Mouse (Mus musculus) gastrocnemius, adult 2 months (tissue): ENCODE measurements around the gene Bin2. TPM values are rescaled to one million over a fixed set of nuclear protein-coding genes. Genes with fewer than 3 reads are reported as not detected.
A peak's percentile ranks its signal among the peaks of the same experiment; 100 is the strongest.

ENCODE experiments used
- DNase-seq: peaks from one replicate; pipeline ENCODE4 v3.0.0; 2022
- H3K27ac ChIP-seq: fragments of 200-600 bp; 2 replicates; pipeline ENCODE4 v1.8.1; 2022; ENCODE audit warnings: mild to moderate bottlenecking
- H3K4me3 ChIP-seq: fragments of 200-600 bp; 2 replicates; pipeline ENCODE4 v1.8.1; 2022; ENCODE audit warnings: mild to moderate bottlenecking, moderate library complexity
- CTCF ChIP-seq: fragments of 200-600 bp; IDR thresholded peaks from 2 replicates; pipeline ENCODE4 v1.8.1; 2022; ENCODE audit warnings: antibody characterized with exemption, mild to moderate bottlenecking, moderate library complexity
- intact Hi-C: fragments of 180-260 bp; cut with DNase I; formaldehyde crosslinking; loops from one replicate; pipeline ENCODE4 v1.15.1; 2025
- total RNA-seq, 2 experiments: library from RNA; stranded (reverse); gene quantifications; 2 replicates each; pipeline ENCODE4 v1.2.3; 2021

The Bin2 gene
- total RNA-seq, 2 experiments from 2014 or later: 0.69 TPM; not detected in 1

DNA sequence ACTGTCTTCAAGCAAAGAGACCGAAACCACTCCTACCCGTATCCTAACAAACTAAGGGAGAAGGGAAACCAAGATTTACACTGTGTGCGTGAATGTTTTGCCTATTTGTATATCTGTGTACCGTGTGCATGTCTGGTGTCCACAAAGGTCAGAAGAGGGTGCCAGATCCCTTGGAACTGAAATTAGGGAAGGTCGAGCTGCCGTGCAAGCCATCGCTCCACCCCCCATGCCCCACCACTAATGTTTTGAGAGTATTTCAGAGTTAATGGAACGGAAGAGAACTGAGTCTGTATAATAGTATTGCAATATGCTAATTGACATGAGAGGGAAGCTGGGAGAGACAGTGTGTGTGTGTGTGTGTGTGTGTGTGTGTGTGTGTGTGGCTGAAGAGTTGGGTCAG, 8.3 kb upstream of the Bin2 start:
- no peak for TF ChIP-seq CTCF
- Histone ChIP-seq H3K4me3 (no peak overlapping the region), H3K27ac (no peak overlapping the region)
- intact Hi-C loops: no loop called here
- no peak for DNase-seq

DNA sequence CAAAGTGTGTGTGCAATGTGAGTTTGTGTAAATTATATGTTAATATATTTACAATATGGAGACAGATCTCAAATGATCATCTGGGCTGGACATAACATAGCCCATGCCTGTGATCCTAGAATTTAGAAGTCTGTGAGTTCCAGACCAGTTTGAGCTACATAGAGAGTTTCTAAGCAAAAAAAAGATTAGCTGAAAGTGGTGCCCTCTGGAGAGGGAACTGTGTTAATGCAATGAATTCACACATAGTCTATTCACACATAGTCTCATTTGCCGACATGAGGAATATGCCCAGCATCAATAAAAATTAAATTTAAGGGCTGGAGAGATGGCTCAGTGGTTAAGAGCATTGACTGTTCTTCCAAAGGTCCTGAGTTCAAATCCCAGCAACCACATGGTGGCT, 7.2 kb upstream of the Bin2 start:
- DNase-seq: no peak
- intact Hi-C loops: no loop called here
- no peak overlapping the region for H3K4me3 ChIP-seq
- peak; percentile 14; the same call in 1 of the 2 replicates for TF ChIP-seq CTCF
- no peak overlapping the region for H3K27ac ChIP-seq

DNA sequence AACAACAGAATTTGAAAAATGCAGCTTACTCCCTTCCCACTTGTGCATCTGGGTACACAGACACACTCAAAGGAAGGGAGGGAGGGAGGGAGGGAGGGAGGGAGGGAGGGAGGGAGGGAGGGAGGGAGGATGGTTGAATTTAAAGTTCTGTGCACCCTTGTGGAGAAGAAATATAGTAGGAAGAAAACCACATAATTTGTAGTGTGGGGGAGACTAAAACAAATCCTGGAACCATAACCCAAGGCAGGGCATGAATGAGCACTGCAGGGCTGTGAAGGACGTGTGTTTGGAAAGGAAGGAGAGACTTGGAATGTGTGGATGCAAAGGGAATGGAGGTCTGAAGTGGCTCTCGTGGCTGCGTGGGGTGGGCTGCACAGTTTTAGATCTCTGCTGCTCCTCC, 6.1 kb upstream of the Bin2 start:
- no peak overlapping the region for H3K27ac ChIP-seq
- intact Hi-C loops: no loop called here
- no peak for DNase-seq
- no peak overlapping the region for H3K4me3 ChIP-seq
- no peak for TF ChIP-seq CTCF

DNA sequence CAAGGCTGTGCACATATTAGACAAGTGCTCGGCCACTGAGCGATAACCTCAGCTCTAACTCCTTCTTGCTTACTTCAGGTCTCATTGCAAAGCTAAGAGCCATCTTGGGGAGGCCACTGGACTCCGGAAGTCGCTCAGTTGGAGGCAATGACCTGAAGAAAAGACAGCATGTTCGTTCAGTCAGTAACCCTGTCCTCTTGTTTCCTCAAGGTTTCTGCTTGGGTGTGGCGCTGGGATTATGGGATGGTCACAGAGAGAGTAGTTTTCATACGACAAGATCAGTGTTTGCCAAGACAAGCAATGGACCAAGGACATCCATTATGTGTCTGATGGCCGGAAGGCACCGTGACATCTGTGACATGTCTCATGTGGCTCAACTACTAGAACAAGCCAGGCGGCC, 5.2 kb upstream of the Bin2 start:
- DNase-seq: no peak
- no peak for TF ChIP-seq CTCF
- Histone ChIP-seq H3K27ac (peak overlapping the region; percentile 58; the same call in 1 of the 2 replicates), H3K4me3 (no peak overlapping the region)
- intact Hi-C loops: no loop called here

DNA sequence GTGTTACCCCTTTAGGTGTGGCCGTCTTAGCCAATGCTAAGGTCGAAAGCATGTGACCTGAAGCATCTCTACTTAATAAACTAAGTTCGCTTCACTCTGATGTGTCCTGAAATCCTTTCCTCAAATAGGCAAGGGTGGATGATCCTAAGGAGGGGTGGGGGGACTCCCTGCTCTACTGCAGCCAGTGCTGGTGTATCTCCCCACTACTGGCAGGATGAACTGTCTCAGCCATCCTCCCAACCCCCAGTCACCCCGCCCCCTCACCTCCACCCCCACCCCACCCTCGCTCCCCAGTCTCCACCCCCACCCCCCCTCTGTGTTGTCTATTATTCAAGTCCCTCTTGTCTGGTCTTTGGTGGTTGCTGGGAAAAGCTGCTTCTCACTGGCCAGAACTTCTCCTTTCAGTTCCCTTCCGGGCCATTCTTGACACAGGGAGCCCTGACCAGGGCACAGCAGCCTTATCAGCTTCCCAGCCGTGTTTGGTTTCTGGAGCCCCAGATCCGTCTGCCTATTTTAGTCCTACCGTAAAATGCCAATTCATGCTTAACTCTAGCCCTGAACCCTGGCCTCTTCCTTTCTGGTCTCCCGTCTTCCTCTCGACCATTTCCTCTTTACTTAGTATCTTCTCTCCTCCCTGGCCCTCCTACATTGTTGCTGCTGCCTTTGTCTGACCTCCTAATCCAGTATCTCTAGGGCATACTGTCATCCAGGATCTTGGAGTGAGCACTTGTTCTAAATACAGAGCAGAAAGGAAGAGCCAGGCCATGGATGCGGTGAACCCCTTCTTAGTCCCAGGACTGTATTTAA, 4.4 kb upstream of the Bin2 start:
- DNase-seq: no peak
- intact Hi-C loops: no loop called here
- TF ChIP-seq CTCF: no peak
- Histone ChIP-seq H3K27ac (peak overlapping the region; percentile 58), H3K4me3 (no peak overlapping the region)

DNA sequence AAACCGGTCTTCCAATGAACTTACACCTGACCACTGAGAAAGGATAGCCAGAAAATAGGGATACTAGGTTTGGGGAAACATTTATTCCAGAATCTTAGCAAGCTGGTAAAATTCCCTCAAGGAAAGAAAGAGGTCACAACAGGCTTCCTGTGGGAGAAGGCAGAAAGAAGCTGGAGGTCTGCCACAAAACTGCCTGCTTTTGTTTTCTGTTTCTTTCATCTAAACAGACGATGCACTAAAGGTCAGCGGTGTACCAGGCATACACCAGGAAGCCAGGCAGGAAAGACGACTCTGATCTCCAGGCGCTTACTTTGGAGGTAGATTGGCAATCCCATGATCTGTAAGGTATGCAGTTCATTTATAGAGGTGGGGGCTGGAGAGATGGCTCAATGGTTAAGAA, 1.5 kb upstream of the Bin2 start:
- TF ChIP-seq CTCF: no peak

DNA sequence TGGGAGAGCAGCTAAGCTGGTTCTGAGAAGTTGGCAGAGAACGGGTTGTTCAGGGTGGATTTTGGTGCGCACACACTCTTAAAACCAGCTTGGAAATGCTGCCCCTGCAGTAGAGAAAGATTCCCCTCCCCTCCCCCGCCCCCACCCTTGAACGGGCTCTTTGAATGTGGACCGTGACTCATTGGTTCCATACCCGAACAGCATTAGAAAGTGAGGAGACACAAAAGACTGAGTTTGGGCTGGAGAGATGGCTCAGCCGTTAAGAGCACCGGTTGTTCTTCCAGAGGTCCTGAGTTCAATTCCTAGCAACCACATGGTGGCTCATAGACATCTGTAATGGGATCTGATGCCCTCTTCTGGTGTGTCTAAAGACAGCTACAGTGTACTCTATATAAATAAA, 651 bp upstream of the Bin2 start:
- Histone ChIP-seq H3K27ac (no peak overlapping the region), H3K4me3 (no peak overlapping the region)
- TF ChIP-seq CTCF: no peak
- DNase-seq: no peak
- intact Hi-C loops: no loop called here

More for the DNA sequence above, 1.5 kb upstream of the Bin2 start:
- intact Hi-C loops: no loop called here
- H3K27ac ChIP-seq: no peak overlapping the region
- no peak for DNase-seq
- H3K4me3 ChIP-seq: no peak overlapping the region

DNA sequence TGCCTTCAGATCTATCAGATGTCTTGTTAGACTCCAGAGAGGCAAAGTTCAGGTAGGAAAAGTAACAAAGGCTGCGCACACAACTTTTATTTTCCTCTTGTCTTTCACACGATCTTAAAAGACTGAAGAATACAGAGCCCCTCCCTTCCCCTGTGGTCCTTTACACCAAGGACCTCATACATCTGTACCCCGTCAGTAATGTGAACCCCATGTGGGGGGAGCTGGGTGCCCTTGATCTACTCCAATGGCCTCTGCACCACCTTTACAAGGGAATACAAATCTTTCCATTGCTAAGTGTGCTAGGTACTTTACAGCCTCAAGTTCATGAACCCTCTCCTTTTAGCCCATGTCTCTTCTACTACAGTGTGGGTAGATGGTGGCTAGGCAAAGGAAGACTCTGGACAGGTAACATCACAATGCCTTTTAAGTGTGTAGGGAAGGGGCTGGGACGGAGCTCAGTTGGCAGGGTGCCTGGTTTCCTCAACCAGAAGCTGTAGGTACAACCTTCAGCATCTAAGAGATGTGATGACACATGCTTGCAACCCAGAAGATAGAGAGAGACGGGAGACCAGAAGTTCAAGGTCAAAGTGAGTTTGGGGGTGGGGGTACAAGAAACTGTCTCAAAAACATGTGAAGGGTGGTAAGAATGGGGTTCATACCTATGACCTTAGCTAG, 1.3 kb downstream of the Bin2 start:
- intact Hi-C loops: no loop called here
- no peak for DNase-seq
- Histone ChIP-seq H3K27ac (no peak overlapping the region), H3K4me3 (no peak overlapping the region)
- TF ChIP-seq CTCF: no peak

DNA sequence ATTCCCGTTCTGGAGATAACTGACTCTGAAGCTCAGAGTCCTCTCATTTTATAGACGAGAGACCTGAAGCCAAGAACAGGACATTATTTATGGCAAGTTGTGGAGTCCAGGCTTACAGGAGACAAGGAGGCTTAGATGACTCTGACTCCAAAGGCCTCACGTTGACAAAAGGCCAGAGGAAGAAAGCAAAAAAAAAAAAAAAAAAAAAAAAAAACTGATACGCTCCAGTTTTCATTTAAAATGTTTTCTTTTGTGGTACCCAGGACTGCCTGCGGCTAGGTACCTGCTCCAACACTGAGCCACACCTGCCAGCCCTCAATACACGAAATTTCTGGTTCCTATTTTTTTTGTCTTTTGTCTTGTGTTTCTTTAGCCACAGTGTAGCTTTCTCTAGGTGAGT, 1.9 kb downstream of the Bin2 start:
- no peak for DNase-seq
- TF ChIP-seq CTCF: no peak
- Histone ChIP-seq H3K27ac (no peak overlapping the region), H3K4me3 (no peak overlapping the region)
- intact Hi-C loops: no loop called here

DNA sequence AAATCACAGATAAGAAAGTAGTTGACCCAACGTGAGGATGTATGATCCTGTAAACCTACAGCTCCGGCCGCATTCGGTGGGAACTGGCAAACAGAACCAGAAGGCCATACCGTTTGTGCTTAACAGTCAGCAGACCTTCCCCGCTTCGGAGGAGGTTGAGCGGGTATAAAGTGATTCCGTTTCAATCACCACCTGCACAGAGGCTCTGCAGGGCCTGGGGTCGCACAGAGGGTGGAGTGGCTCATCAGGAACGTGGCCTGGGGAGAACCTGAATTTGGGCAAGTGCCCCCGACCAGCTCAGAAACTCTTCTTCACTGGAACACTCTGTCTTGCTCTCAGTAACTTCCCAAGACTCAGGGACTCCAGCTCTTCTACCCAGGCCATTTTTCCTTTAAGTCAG, 2.5 kb downstream of the Bin2 start:
- H3K27ac ChIP-seq: no peak overlapping the region
- DNase-seq: no peak
- no peak overlapping the region for H3K4me3 ChIP-seq
- intact Hi-C loops: no loop called here
- TF ChIP-seq CTCF: no peak

DNA sequence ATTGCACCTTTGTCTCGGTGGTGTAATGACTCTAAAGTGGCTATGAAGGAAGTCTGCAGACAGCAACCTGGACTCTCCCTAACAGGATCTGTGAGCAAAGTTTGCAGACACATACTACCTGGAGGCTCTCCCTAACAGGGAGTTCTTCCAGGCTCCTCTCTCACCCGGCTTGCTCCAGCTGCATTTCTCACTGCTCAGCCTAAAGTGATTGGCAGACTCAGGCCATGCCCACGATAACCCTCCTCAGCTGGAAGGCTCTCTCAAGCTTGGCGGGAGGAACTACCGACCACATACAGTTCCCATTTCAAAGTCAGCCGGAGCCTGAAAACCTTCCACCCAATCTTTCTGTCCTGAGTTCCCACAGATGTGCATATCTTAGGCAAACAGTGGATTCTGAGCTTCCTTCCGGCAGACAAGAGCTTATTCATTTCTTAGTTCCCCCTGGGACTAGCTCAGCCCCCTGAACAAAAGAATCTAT, 3.1 kb downstream of the Bin2 start:
- Histone ChIP-seq H3K27ac (0 out of 2 replicates have a peak overlapping the region, but pooled peaks have one; percentile 20), H3K4me3 (no peak overlapping the region)
- TF ChIP-seq CTCF: no peak
- intact Hi-C loops: no loop called here
- DNase-seq: peak; percentile 31

DNA sequence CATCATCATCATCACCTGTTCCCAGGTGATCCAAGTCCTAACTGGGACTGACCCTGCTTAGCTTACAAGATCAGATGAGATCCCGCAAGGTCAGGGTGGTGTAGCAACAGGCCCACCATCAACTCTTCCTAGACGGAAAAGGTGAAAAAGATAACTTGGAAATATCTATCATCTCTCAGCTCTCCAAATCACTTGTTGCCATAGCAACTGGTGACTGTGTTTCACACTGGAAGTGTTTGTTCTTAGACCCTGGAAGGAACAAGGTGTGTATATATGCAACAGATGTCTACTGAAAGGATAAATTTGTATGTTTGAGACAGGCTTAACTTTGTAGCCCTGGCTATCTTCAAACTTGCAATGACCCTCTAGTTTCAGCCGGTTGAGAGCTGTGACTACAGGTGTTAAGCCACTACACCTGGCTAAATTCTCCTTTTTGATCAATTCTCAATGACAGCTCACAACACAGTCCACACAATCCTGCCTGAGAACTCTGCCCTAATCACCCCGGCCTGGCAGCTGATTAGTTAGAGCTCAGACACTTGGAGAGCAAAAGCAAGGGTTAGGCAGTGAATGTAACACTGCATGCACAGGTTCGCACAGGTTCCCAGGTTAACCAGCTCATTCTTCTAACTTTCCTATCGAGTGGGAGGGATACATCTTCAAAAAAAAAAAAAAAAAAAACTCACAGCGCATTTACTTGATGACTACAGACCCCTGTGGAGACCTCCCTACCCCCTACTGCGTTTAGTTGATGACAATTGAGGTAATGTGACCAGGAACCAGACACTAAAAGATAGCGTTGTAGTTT, 3.7 kb downstream of the Bin2 start:
- TF ChIP-seq CTCF: no peak
- Histone ChIP-seq H3K4me3 (no peak overlapping the region), H3K27ac (no peak overlapping the region)
- intact Hi-C loops: no loop called here
- DNase-seq: no peak

DNA sequence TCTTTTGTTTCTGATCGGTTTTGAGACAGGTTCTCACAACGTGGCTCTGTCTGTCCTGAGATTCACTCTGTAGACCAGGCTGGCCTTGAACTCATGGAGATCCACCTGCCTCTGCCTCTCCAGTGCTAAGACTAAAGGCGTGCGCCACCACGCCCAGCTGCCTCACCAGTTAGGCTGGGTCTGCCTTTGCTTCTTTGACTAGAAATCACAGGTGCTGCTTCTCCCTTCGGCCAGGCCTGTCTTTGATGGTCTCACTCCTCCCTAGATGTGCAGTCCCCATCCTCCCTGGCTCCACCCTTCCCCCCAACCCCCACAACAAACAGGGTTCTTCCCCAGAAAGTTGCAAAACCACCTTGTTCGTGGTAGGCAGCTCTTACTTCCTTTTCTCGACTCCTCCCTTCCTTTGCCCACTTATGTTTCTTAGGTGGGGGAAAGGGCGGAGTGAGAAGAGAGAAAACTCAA, 4.5 kb downstream of the Bin2 start:
- no peak for DNase-seq
- intact Hi-C loops: no loop called here
- no peak for TF ChIP-seq CTCF
- Histone ChIP-seq H3K4me3 (no peak overlapping the region), H3K27ac (no peak overlapping the region)
